Mouse (Mus musculus): Measurements from ENCODE around the gene Nrd1. TPM values are rescaled to one million over a fixed set of nuclear protein-coding genes. Genes with fewer than 3 reads are reported as not detected.

The Nrd1 gene
- polyA plus RNA-seq, 1 experiment = 214 TPM

DNA sequence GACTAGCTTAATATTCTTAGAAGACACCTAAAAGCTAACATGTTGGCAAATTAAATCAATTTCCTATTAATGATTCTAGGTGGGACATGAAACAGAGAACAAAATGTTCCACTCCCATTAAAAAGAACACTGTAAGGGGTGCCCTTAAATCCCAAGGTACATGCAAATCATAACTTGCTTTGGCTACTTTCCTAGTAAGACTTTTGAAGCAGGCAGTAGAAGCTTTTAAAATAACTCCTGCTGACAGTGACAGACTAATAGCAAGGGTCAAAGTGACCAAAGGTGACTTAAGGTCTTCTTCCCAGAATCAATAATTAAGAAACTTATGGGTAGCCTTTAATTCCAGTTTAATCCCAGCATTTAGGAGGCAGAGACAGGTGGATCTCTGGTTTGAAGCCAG lies 106.1 kb downstream of the Nrd1 start:
- TF ChIP-seq CTCF (IDR thresholded peaks at IDR 0.05; ENCODE audit: borderline replicate concordance, insufficient read depth, low read length) (no peak), POLR2A (IDR thresholded peaks at IDR 0.05; ENCODE audit: low read depth, low read length) (no peak)
- peaks cover 12% of the 10 kb centered on the region for H3K4me1 ChIP-seq (ENCODE audit: control insufficient read depth, insufficient read depth, low read length)

DNA sequence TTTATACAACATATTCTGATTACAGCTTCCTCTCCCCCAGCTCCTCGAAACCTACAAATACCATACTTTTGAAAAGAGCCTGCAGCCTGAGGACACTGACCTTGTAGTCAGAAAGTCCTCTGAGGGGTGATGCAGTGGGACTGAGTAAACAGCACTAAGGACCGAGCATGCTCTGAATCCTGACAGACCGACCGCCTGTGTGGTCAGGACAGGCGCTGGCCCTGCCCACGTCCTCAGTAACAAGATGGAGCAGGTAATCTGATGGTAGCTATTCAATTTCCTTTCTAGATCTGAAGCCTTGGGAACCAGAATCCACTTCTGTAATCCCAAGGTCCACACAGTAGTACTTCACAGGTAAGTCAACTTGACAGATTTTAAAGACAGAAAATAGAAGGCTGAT lies 108.6 kb downstream of the Nrd1 start:
- Histone ChIP-seq H3K27ac (ENCODE audit: insufficient read depth, low read length) (no peak overlapping the region), H3K4me1 (ENCODE audit: control insufficient read depth, insufficient read depth, low read length) (peaks cover 9% of the 10 kb centered on the region), H3K4me3 (ENCODE audit: insufficient read depth, low read length) (no peak overlapping the region)
- TF ChIP-seq CTCF (IDR thresholded peaks at IDR 0.05; ENCODE audit: borderline replicate concordance, insufficient read depth, low read length) (no peak), POLR2A (IDR thresholded peaks at IDR 0.05; ENCODE audit: low read depth, low read length) (no peak)

More for the DNA sequence above, 106.1 kb downstream of the Nrd1 start:
- no peak overlapping the region for H3K27ac ChIP-seq (ENCODE audit: insufficient read depth, low read length)
- H3K4me3 ChIP-seq (ENCODE audit: insufficient read depth, low read length) = no peak overlapping the region

DNA sequence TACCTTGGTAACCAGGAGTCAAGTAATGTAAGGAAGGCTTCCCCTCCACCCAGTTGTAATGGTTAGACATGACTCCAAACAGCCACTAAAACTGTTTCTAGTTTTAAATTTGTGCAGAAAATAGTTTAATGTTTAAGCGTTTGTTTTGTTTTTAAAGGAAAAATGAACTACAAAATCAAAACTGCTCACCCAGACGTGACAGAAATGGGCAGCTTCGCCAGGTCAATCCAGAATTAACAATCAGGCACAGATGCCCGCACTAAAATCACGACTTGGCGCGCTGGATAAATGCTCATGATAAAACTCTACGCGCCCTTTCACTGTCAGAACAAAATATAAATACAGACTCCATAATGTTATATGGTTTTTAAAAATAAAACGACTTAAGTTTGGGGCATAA lies 109.2 kb downstream of the Nrd1 start:
- Histone ChIP-seq H3K4me1 (ENCODE audit: control insufficient read depth, insufficient read depth, low read length) (peaks cover 9% of the 10 kb centered on the region), H3K27ac (ENCODE audit: insufficient read depth, low read length) (no peak overlapping the region), H3K4me3 (ENCODE audit: insufficient read depth, low read length) (no peak overlapping the region)
- TF ChIP-seq POLR2A (IDR thresholded peaks at IDR 0.05; ENCODE audit: low read depth, low read length) (no peak), CTCF (IDR thresholded peaks at IDR 0.05; ENCODE audit: borderline replicate concordance, insufficient read depth, low read length) (no peak)

DNA sequence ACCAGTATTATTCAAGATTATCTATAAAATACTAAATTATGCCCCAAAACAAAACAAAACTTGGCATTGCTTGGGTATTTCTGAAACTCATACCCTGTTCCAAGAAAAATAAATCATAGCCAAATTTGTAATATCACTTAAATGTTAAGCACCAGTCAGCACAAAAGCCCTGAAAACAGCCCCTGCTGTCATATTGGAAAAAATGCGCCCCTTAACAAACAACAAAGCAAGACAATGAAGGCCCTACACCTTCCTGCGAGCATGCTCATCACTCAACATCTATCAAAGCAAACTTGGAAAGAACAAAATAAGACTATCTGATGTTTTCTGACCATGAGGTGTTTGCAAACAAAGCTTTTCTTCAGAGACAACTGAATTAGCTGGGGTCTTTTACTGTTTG lies 110.5 kb downstream of the Nrd1 start:
- Histone ChIP-seq H3K27ac (ENCODE audit: insufficient read depth, low read length) (no peak overlapping the region), H3K4me3 (ENCODE audit: insufficient read depth, low read length) (no peak overlapping the region), H3K4me1 (ENCODE audit: control insufficient read depth, insufficient read depth, low read length) (peaks cover 14% of the 10 kb centered on the region)
- no peak for TF ChIP-seq CTCF (IDR thresholded peaks at IDR 0.05; ENCODE audit: borderline replicate concordance, insufficient read depth, low read length)
- no peak for TF ChIP-seq POLR2A (IDR thresholded peaks at IDR 0.05; ENCODE audit: low read depth, low read length)

Other genes with a start within 250 kb of the Nrd1 start
- 15.8 and 20.4 TPM in 2 replicates for gene Zfyve9, start 219.9 kb upstream of the Nrd1 start, polyA plus RNA-seq (2011; ENCODE audit: insufficient read length, low read depth, missing spikeins)
- 124 and 161 TPM in 2 replicates for gene Btf3l4, start 167.0 kb upstream of the Nrd1 start, polyA plus RNA-seq (2011; ENCODE audit: insufficient read length, low read depth, missing spikeins)
- 80.6 and 94.9 TPM in 2 replicates for gene Txndc12, start 166.1 kb upstream of the Nrd1 start, polyA plus RNA-seq (2011; ENCODE audit: insufficient read length, low read depth, missing spikeins)
- gene Kti12, start 152.9 kb upstream of the Nrd1 start, polyA plus RNA-seq (2011; ENCODE audit: insufficient read length, low read depth, missing spikeins) = 15.5 and 16.4 TPM in 2 replicates
- not detected in 2 replicates for gene A730015C16Rik, start 152.0 kb upstream of the Nrd1 start, polyA plus RNA-seq (2011; ENCODE audit: insufficient read length, low read depth, missing spikeins)
- 4.8 and 7.4 TPM in 2 replicates for gene Rab3b, start 121.6 kb upstream of the Nrd1 start, polyA plus RNA-seq (2011; ENCODE audit: insufficient read length, low read depth, missing spikeins)
- gene Osbpl9, start 201.6 kb downstream of the Nrd1 start, polyA plus RNA-seq (2011; ENCODE audit: insufficient read length, low read depth, missing spikeins) = 113 and 127 TPM in 2 replicates
- not detected in 2 replicates for gene Calr4, start 233.8 kb downstream of the Nrd1 start, polyA plus RNA-seq (2011; ENCODE audit: insufficient read length, low read depth, missing spikeins)